Mouse (Mus musculus) liver, embryonic 14.5 days (tissue): ENCODE measurements around the gene Cd248.

Experiments used
- CTCF ChIP-seq: IDR thresholded peaks from 2 replicates; pipeline ENCODE4 v1.5.1; 2016; ENCODE audit warnings: antibody characterized with exemption, low read depth, control low read depth
- EP300 ChIP-seq: IDR thresholded peaks from 2 replicates; pipeline ENCODE4 v1.6.1; 2016; ENCODE audit warnings: antibody characterized with exemption, low read depth

GRCm38 (mm10) chr19:5109659-5110453 is 42.0 kb downstream of the Cd248 start:
- peak; percentile 61 for TF ChIP-seq CTCF
- no peak for TF ChIP-seq EP300
